Mouse (Mus musculus): Measurements from ENCODE around the gene Sqstm1. TPM values are rescaled to one million over a fixed set of nuclear protein-coding genes. Genes with fewer than 3 reads are reported as not detected.

Sqstm1 gene
- polyA plus RNA-seq, 1 experiment: 43.2 TPM

DNA sequence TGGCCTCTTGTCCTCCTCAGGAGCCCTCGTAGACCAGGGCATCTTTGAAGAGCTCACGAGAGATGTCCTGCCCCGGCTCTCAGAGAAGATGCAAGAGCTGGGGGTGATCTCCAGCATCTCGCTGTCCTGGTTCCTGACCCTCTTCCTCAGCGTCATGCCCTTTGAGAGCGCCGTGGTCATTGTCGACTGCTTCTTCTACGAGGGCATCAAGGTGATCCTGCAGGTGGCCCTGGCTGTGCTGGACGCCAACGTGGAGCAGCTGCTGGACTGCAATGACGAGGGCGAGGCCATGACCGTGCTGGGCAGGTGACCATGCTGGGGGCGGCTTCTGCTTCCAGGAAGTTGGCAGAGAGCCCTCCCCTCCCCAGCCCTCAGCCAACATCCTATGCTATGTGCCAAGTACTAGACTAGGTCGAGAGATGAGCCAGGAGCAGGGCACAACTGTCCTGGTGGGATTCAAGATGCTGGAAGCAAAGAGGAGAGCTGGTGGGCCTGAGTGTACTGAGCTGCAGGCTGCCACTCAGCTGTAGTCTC, 53.8 kb downstream of the Sqstm1 start:
- Histone ChIP-seq H3K27ac (ENCODE audit: control insufficient read depth, insufficient read depth, low read depth, low read length) (no peak overlapping the region), H3K27me3 (ENCODE audit: control insufficient read depth, insufficient read depth, low read length) (no peaks in the 10 kb centered on the region), H3K36me3 (ENCODE audit: control insufficient read depth, insufficient read depth, low read length) (no peaks in the 10 kb centered on the region), H3K4me3 (ENCODE audit: control insufficient read depth, low read depth, low read length) (no peak overlapping the region), H3K4me1 (ENCODE audit: control insufficient read depth, insufficient read depth, low read length) (no peaks in the 10 kb centered on the region)
- TF ChIP-seq CTCF (IDR thresholded peaks at IDR 0.05; ENCODE audit: control insufficient read depth, insufficient read depth, insufficient replicate concordance, low read depth, low read length): no peak
- TF ChIP-seq POLR2A (IDR thresholded peaks at IDR 0.05; ENCODE audit: control insufficient read depth, low read depth, low read length): no peak

DNA sequence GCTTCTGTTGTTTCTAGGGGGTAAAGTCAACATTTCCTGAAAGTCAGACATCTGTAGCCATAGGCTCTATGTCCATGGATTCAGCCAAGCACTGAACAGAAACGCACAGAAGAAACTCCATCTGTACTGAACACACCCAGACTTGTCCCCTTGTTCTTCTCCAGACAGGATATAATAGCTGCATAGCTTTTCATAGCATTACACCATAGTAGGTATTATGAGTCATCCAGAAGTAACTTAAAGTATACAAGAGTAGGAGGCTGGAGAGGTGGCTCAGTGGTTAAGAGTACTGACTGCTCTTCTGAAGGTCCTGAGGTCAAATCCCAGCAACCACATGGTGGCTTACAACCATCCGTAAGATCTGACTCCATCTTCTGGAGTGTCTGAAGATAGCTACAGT, 54.8 kb downstream of the Sqstm1 start:
- no peaks in the 10 kb centered on the region for H3K4me1 ChIP-seq (ENCODE audit: control insufficient read depth, insufficient read depth, low read length)
- no peak overlapping the region for H3K27ac ChIP-seq (ENCODE audit: control insufficient read depth, insufficient read depth, low read depth, low read length)
- peak overlapping the region; percentile 2; the same call in 1 of the 2 replicates for H3K4me3 ChIP-seq (ENCODE audit: control insufficient read depth, low read depth, low read length)
- H3K36me3 ChIP-seq (ENCODE audit: control insufficient read depth, insufficient read depth, low read length): no peaks in the 10 kb centered on the region
- no peak for TF ChIP-seq POLR2A (IDR thresholded peaks at IDR 0.05; ENCODE audit: control insufficient read depth, low read depth, low read length)
- TF ChIP-seq CTCF (IDR thresholded peaks at IDR 0.05; ENCODE audit: control insufficient read depth, insufficient read depth, insufficient replicate concordance, low read depth, low read length): no peak
- no peaks in the 10 kb centered on the region for H3K27me3 ChIP-seq (ENCODE audit: control insufficient read depth, insufficient read depth, low read length)

DNA sequence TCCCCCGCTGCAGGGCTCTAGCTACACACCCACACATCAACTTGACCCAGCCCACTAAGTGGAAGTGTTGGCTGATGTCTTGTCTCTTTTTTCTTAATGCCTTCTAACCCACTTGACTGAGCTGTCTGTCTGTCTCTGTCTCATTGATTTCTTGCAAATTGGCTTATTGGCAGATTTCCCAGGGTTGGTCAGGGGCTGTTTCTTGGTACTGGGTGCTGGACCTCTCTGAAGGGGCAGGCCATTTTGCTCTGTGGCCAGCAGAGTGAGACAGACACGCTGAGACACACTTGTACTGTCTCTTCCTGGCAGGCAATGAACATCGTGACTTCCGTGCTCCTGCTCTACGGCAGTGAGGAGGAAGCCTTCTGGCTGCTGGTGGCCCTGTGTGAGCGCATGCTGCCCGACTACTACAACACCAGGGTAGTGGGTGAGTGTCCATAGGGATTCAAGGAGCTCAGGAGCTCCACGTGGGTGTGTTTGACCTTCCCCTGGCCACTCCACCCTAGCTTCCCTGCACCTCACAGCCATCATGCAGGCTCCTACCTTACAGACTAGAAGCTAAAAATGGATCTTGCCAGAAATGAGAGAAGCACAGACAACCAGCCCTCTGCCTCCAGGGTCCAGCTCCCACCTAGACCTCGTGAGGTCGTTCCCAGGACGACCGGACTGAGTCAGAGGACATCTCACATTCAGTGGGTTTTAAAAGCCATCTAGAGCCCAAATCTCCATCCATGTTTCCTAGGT, 55.7 kb downstream of the Sqstm1 start:
- Histone ChIP-seq H3K27me3 (ENCODE audit: control insufficient read depth, insufficient read depth, low read length) (no peaks in the 10 kb centered on the region), H3K4me3 (ENCODE audit: control insufficient read depth, low read depth, low read length) (peak overlapping the region; percentile 23), H3K4me1 (ENCODE audit: control insufficient read depth, insufficient read depth, low read length) (no peaks in the 10 kb centered on the region), H3K27ac (ENCODE audit: control insufficient read depth, insufficient read depth, low read depth, low read length) (no peak overlapping the region), H3K36me3 (ENCODE audit: control insufficient read depth, insufficient read depth, low read length) (no peaks in the 10 kb centered on the region)
- TF ChIP-seq CTCF (IDR thresholded peaks at IDR 0.05; ENCODE audit: control insufficient read depth, insufficient read depth, insufficient replicate concordance, low read depth, low read length): no peak
- TF ChIP-seq POLR2A (IDR thresholded peaks at IDR 0.05; ENCODE audit: control insufficient read depth, low read depth, low read length): no peak

- no peak overlapping the region for H3K4me3 ChIP-seq (ENCODE audit: control insufficient read depth, low read depth, low read length)
- no peaks in the 10 kb centered on the region for H3K4me1 ChIP-seq (ENCODE audit: control insufficient read depth, insufficient read depth, low read length)
- TF ChIP-seq CTCF (IDR thresholded peaks at IDR 0.05; ENCODE audit: control insufficient read depth, insufficient read depth, insufficient replicate concordance, low read depth, low read length) (no peak), POLR2A (IDR thresholded peaks at IDR 0.05; ENCODE audit: control insufficient read depth, low read depth, low read length) (no peak)
- H3K27ac ChIP-seq (ENCODE audit: control insufficient read depth, insufficient read depth, low read depth, low read length): no peak overlapping the region
- H3K27me3 ChIP-seq (ENCODE audit: control insufficient read depth, insufficient read depth, low read length): no peaks in the 10 kb centered on the region
- no peaks in the 10 kb centered on the region for H3K36me3 ChIP-seq (ENCODE audit: control insufficient read depth, insufficient read depth, low read length)
Observed at GRCm38 (mm10) chr11:50154166-50154565, 56.5 kb downstream of the Sqstm1 start.

- Histone ChIP-seq H3K27ac (ENCODE audit: control insufficient read depth, insufficient read depth, low read depth, low read length) (no peak overlapping the region), H3K36me3 (ENCODE audit: control insufficient read depth, insufficient read depth, low read length) (no peaks in the 10 kb centered on the region), H3K4me3 (ENCODE audit: control insufficient read depth, low read depth, low read length) (no peak overlapping the region), H3K4me1 (ENCODE audit: control insufficient read depth, insufficient read depth, low read length) (peaks cover 5% of the 10 kb centered on the region), H3K27me3 (ENCODE audit: control insufficient read depth, insufficient read depth, low read length) (no peaks in the 10 kb centered on the region)
- TF ChIP-seq CTCF (IDR thresholded peaks at IDR 0.05; ENCODE audit: control insufficient read depth, insufficient read depth, insufficient replicate concordance, low read depth, low read length): no peak
- TF ChIP-seq POLR2A (IDR thresholded peaks at IDR 0.05; ENCODE audit: control insufficient read depth, low read depth, low read length): no peak
Observed at GRCm38 (mm10) chr11:50151374-50151773, 59.3 kb downstream of the Sqstm1 start.

- H3K27ac ChIP-seq (ENCODE audit: control insufficient read depth, insufficient read depth, low read depth, low read length): no peak overlapping the region
- peaks cover 5% of the 10 kb centered on the region for H3K4me1 ChIP-seq (ENCODE audit: control insufficient read depth, insufficient read depth, low read length)
- no peak overlapping the region for H3K4me3 ChIP-seq (ENCODE audit: control insufficient read depth, low read depth, low read length)
- no peaks in the 10 kb centered on the region for H3K36me3 ChIP-seq (ENCODE audit: control insufficient read depth, insufficient read depth, low read length)
- H3K27me3 ChIP-seq (ENCODE audit: control insufficient read depth, insufficient read depth, low read length): no peaks in the 10 kb centered on the region
- TF ChIP-seq CTCF (IDR thresholded peaks at IDR 0.05; ENCODE audit: control insufficient read depth, insufficient read depth, insufficient replicate concordance, low read depth, low read length) (no peak), POLR2A (IDR thresholded peaks at IDR 0.05; ENCODE audit: control insufficient read depth, low read depth, low read length) (no peak)
Observed at GRCm38 (mm10) chr11:50149603-50150150, 61.0 kb downstream of the Sqstm1 start.

Other genes starting within 250 kb of the Sqstm1 start
- gene Rnf130, start 185.5 kb downstream of the Sqstm1 start, polyA plus RNA-seq (2012; rRNA removed): 10.4 and 12.1 TPM in 2 replicates
- 10.9 and 12.5 TPM in 2 replicates for gene Tbc1d9b, start 79.4 kb downstream of the Sqstm1 start, polyA plus RNA-seq (2012; rRNA removed)
- gene Mrnip, start 36.4 kb downstream of the Sqstm1 start, polyA plus RNA-seq (2012; rRNA removed): 30.4 and 39.1 TPM in 2 replicates
- 19.5 and 20.8 TPM in 2 replicates for gene Mgat4b, start 63 bp upstream of the Sqstm1 start, polyA plus RNA-seq (2012; rRNA removed)
- gene Ltc4s, start 27.8 kb upstream of the Sqstm1 start, polyA plus RNA-seq (2012; rRNA removed): 11.0 and 15.5 TPM in 2 replicates
- gene Maml1, start 81.5 kb upstream of the Sqstm1 start, polyA plus RNA-seq (2012; rRNA removed): 4.2 TPM in 2 replicates
- gene Canx, start 114.8 kb upstream of the Sqstm1 start, polyA plus RNA-seq (2012; rRNA removed): 41.5 and 58.3 TPM in 2 replicates
- gene Cby3, start 143.6 kb upstream of the Sqstm1 start, polyA plus RNA-seq (2012; rRNA removed): 112 and 129 TPM in 2 replicates
- 112 and 154 TPM in 2 replicates for gene Hnrnph1, start 166.2 kb upstream of the Sqstm1 start, polyA plus RNA-seq (2012; rRNA removed)
- gene Rufy1, start 220.3 kb upstream of the Sqstm1 start, polyA plus RNA-seq (2012; rRNA removed): 5.7 and 6.4 TPM in 2 replicates

Data from testis, adult 2 months (tissue).